Mouse (Mus musculus) stomach, embryonic 14.5 days (tissue): Measurements from ENCODE around the gene Lrrc8e. TPM values are rescaled to one million over a fixed set of nuclear protein-coding genes. Genes with fewer than 3 reads are reported as not detected.

Experiments used
- ATAC-seq: fragments of 200-750 bp; cut with Nextera tagmentation; 2 replicates; pipeline ENCODE4 v1.8.0; 2017; ENCODE audit warnings: low read depth, moderate TSS enrichment; ENCODE audit not compliant: insufficient number of reproducible peaks, insufficient read depth, low FRiP score
- H3K27ac ChIP-seq: fragments of 300-500 bp; sonication (generic); 2 replicates; pipeline ENCODE4 v1.5.1; 2014; ENCODE audit warnings: mild to moderate bottlenecking, low read length, moderate library complexity, mixed read lengths
- H3K27me3 ChIP-seq: fragments of 300-500 bp; sonication (generic); 2 replicates; pipeline ENCODE4 v1.6.1; 2014; ENCODE audit warnings: low read length, control low read depth, mixed read lengths; ENCODE audit not compliant: control insufficient read depth, insufficient read depth
- H3K36me3 ChIP-seq: fragments of 300-500 bp; sonication (generic); 2 replicates; pipeline ENCODE4 v1.6.1; 2014; ENCODE audit warnings: mild to moderate bottlenecking, control low read depth, low read length, moderate library complexity, mixed read lengths; ENCODE audit not compliant: control insufficient read depth, insufficient read depth
- H3K4me1 ChIP-seq: fragments of 300-500 bp; sonication (generic); 2 replicates; pipeline ENCODE4 v1.6.1; 2014; ENCODE audit warnings: low read length, control low read depth, mixed read lengths; ENCODE audit not compliant: control insufficient read depth, insufficient read depth
- H3K4me2 ChIP-seq: fragments of 300-500 bp; sonication (generic); replicated peaks from 2 replicates; pipeline ENCODE4 v1.6.1; 2014; ENCODE audit warnings: low read depth, low read length, control low read depth
- H3K4me3 ChIP-seq: fragments of 300-500 bp; sonication (generic); 2 replicates; pipeline ENCODE4 v1.5.1; 2014; ENCODE audit warnings: low read depth, low read length, control low read depth
- H3K9ac ChIP-seq: fragments of 300-500 bp; sonication (generic); replicated peaks from 2 replicates; pipeline ENCODE4 v1.6.1; 2014; ENCODE audit warnings: low read depth, mild to moderate bottlenecking, control low read depth, low read length, moderate library complexity, mixed read lengths
- H3K9me3 ChIP-seq: fragments of 300-500 bp; sonication (generic); 2 replicates; pipeline ENCODE4 v1.6.1; 2016; ENCODE audit warnings: low read depth, low read length, control low read depth; ENCODE audit not compliant: control insufficient read depth
- WGBS: fragments of 180-500 bp; shearing (Covaris S2); extraction: QIAGEN DNeasy Blood & Tissue Kit; methylation state at CpG from one replicate; pipeline ENCODE4 v1.1.7; 2014; 5-methylcytosine and 5-hydroxymethylcytosine counted together
- polyA plus RNA-seq: library from polyadenylated mRNA; unstranded; fragments of >200 nt; fragmentation: Nextera tagmentation; extraction: Ambion mirVana; gene quantifications from 2 replicates; pipeline ENCODE4 v1.2.1, GENCODE M21; 2014

The Lrrc8e gene
- polyA plus RNA-seq = 3.5 and 3.6 TPM in 2 replicates

GRCm38 (mm10) chr8:4226739-4227347 is at the start of gene Lrrc8e:
Gene Lrrc8e (plus strand): TSS chr8:4226827.
- Histone ChIP-seq H3K27ac (no peak within 1 kb of the TSS), H3K27me3 (no peaks in the 10 kb centered on the region), H3K36me3 (no peaks in the 10 kb centered on the region), H3K4me3 (peak within 1 kb of the TSS; percentile 27), H3K4me2 (peak within 1 kb of the TSS; percentile 53), H3K9ac (no peak within 1 kb of the TSS), H3K9me3 (no peaks in the 10 kb centered on the region), H3K4me1 (no peaks in the 10 kb centered on the region)
- WGBS = 5% methylated on average over 33 of the region's 33 CpGs
- peak; percentile 80 for ATAC-seq

GRCm38 (mm10) chr8:4183409-4183808 is 43.2 kb upstream of the Lrrc8e start:
- Histone ChIP-seq H3K4me2 (no peak overlapping the region), H3K4me3 (no peak overlapping the region), H3K9me3 (no peaks in the 10 kb centered on the region), H3K4me1 (no peaks in the 10 kb centered on the region), H3K9ac (no peak overlapping the region), H3K27me3 (no peaks in the 10 kb centered on the region), H3K36me3 (peaks cover 5% of the 10 kb centered on the region; the same call in 1 of the 2 replicates), H3K27ac (no peak overlapping the region)
- WGBS = 84% methylated on average over 8 of the region's 8 CpGs
- ATAC-seq = no peak

DNA sequence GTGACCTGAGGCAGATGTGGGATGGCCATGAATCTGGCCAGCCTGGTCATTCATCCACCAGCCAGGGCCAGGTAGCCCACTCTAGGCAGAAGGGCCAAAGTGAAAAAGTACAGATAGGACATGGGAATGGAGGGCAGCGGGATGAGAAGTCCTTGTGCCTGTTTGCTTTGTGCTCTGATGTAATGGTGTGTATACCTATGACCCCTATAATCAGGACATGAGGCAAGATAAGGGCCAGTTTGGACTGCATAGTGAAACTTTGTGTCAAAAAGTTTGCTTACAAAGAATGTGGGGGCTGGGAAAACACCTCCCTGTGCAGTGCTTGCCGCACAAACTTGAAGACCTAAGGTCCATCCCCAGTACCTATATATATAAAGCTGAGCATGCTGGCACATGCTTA is 40.5 kb upstream of the Lrrc8e start:
- Histone ChIP-seq H3K4me1 (no peaks in the 10 kb centered on the region), H3K27me3 (no peaks in the 10 kb centered on the region), H3K4me2 (no peak overlapping the region), H3K36me3 (peaks cover 5% of the 10 kb centered on the region; the same call in 1 of the 2 replicates), H3K4me3 (no peak overlapping the region), H3K9ac (no peak overlapping the region), H3K27ac (no peak overlapping the region), H3K9me3 (no peaks in the 10 kb centered on the region)
- ATAC-seq = no peak
- 85% methylated on average over 2 of the region's 2 CpGs for WGBS

DNA sequence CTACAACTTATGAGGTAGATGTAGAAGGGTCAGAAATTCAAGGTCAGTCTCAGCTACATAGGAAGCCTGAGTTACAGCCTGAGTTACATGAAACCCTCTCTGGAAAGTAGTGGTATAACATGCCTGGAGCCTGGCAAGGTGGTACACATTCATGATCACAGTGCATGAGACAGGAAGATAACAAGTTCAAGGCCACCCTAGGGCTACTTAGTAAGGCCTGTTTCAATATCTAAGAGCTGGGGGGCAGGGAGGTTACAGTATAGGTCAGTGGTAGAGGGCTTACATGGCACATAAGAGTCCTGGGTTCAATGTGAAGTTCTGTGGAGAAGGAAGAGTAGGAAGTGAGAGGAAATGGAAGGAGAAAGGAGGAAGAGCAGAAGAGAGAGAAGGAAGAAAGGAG is 38.0 kb upstream of the Lrrc8e start:
- Histone ChIP-seq H3K36me3 (peaks cover 5% of the 10 kb centered on the region; the same call in 1 of the 2 replicates), H3K9ac (no peak overlapping the region), H3K9me3 (no peaks in the 10 kb centered on the region), H3K4me1 (0 out of 2 replicates have a peak, but pooled peaks cover 3% of the 10 kb centered on the region), H3K27me3 (no peaks in the 10 kb centered on the region), H3K4me3 (no peak overlapping the region), H3K27ac (no peak overlapping the region), H3K4me2 (no peak overlapping the region)
- ATAC-seq = no peak

GRCm38 (mm10) chr8:4189031-4189722 is 37.5 kb upstream of the Lrrc8e start:
- 38% methylated on average over 3 of the region's 3 CpGs for WGBS
- H3K9ac ChIP-seq = no peak overlapping the region
- peaks cover 5% of the 10 kb centered on the region; the same call in 1 of the 2 replicates for H3K36me3 ChIP-seq
- H3K4me1 ChIP-seq = 0 out of 2 replicates have a peak, but pooled peaks cover 3% of the 10 kb centered on the region
- H3K9me3 ChIP-seq = no peaks in the 10 kb centered on the region
- no peak for ATAC-seq
- no peak overlapping the region for H3K4me3 ChIP-seq
- H3K4me2 ChIP-seq = no peak overlapping the region
- no peak overlapping the region for H3K27ac ChIP-seq
- no peaks in the 10 kb centered on the region for H3K27me3 ChIP-seq

DNA sequence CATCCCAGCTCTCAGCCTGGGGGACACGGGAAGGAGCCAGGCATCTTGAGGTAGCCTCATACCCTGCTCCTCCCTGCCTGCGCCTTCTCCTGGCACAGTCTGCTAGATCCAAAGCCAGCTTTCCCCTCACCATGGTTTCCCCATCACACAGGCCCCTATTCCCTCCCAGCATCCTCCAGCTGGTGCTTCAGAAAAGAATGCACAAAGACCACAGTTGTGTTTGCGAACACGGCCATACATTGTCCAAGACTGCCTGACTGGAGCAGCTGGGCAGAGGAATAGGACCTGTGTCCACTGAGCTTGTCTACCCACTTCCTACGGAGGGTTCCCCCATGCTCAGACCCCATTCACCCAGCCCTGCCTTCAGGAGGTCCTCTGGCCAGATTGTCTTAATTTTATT is 34.3 kb upstream of the Lrrc8e start:
- no peak for ATAC-seq
- Histone ChIP-seq H3K36me3 (peaks cover 3% of the 10 kb centered on the region; the same call in 1 of the 2 replicates), H3K4me2 (no peak overlapping the region), H3K4me3 (no peak overlapping the region), H3K27me3 (no peaks in the 10 kb centered on the region), H3K9me3 (no peaks in the 10 kb centered on the region), H3K27ac (0 out of 2 replicates have a peak overlapping the region, but pooled peaks have one; percentile 44), H3K9ac (no peak overlapping the region), H3K4me1 (0 out of 2 replicates have a peak, but pooled peaks cover 3% of the 10 kb centered on the region)
- 66% methylated on average over 5 of the region's 5 CpGs for WGBS

DNA sequence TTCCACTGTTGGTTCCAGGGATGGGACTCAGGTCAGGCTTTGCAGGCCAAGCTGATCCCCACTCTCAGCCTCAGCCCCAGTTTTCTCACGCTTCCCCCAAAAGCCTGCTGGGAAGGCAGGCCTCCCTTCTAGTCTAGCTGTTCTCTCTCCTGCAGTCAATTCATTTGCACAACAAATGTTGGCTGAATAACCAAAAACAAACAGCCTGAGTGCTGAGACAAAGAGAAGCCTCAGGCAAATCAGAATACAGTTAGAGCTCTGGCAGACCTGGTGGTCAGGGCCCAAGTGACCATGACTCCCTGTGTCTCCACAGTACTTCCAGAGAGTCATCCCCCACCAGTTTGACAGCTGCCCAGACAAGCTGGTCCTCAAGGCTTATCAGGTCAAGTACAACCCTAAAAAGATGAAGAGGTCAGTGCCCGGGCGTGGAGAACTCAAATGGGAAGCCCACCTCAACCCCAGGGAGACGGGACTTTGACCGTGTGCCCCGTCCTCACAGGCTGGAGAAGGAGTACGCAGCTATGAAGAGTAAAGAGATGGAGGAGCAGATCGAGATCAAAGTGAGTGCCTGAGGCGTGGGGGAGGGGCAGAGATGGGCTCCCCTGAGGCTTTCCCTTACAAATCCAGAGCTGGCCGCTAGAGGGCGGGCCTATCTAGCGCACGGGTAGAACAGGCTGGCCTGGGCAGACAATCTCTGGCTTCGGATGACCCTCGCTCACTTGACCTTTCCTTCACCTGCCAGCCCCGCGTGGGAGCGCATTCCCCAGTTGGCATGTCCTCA is 33.6 kb upstream of the Lrrc8e start:
- Histone ChIP-seq H3K9me3 (no peaks in the 10 kb centered on the region), H3K36me3 (no peaks in the 10 kb centered on the region; the same call in 1 of the 2 replicates), H3K9ac (no peak overlapping the region), H3K4me2 (no peak overlapping the region), H3K27ac (peak overlapping the region; percentile 44; the same call in 1 of the 2 replicates), H3K4me1 (0 out of 2 replicates have a peak, but pooled peaks cover 3% of the 10 kb centered on the region), H3K27me3 (no peaks in the 10 kb centered on the region), H3K4me3 (no peak overlapping the region)
- WGBS = 9% methylated on average over 18 of the region's 18 CpGs
- ATAC-seq = peak; percentile 80

DNA sequence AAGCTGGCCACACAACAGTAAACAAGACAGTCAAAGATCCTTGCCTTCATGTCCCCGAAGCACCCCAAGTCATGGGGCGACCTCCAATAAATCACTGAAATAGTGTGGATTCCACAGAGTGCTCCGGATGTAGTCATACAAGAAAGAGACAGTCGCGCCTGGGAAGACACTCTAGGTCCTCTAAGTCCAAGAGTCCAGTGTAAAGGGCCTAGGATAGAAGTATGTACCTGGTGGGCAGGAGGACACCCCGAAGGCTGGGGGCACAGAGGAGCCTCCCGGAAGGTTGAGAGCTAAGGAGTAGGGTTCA is 33.1 kb upstream of the Lrrc8e start:
- no peak overlapping the region for H3K9ac ChIP-seq
- 0 out of 2 replicates have a peak, but pooled peaks cover 3% of the 10 kb centered on the region for H3K4me1 ChIP-seq
- no peaks in the 10 kb centered on the region for H3K9me3 ChIP-seq
- ATAC-seq = no peak
- H3K4me2 ChIP-seq = no peak overlapping the region
- H3K36me3 ChIP-seq = no peaks in the 10 kb centered on the region; the same call in 1 of the 2 replicates
- H3K27me3 ChIP-seq = no peaks in the 10 kb centered on the region
- H3K4me3 ChIP-seq = no peak overlapping the region
- no peak overlapping the region for H3K27ac ChIP-seq
- 44% methylated on average over 7 of the region's 7 CpGs for WGBS
